Mouse (Mus musculus): ENCODE data around the gene Arhgap8.

DNA sequence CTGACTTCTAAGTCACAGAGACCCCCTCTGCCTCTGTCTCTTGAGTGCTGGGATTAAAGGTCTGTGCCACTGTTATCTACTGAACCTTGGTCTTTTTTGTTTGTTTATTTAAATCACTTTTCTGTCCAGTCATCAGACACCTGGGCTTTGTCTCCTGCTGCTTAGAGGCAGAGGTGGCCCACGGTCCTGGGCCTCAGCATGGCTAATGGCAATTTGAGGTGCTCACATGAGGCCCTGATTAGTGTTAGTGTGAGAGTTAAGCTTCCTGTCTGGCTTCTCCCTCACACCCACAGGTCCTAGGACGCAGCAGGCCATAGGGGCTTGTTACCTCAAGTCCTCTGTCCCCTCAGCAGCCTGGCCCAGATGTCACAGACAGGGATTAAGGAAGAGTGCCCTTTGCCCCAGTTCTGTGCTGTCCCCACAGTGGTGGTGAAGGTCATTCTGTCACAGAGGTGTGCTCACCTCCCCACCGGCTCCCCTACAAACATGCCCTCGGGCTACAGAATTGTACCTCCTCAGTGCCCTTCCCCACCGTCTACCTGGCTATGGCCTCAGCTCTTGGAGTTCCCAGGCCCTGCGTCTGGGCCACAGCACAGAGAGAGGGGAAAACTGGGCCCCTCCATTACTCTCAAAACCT is 12.8 kb upstream of the Arhgap8 start:
- TF ChIP-seq CTCF (conservative IDR thresholded peaks at IDR 0.05; ENCODE audit: insufficient read depth, insufficient read length, low read depth, low read length) (no peak), POLR2A (IDR thresholded peaks at IDR 0.05; ENCODE audit: low read depth, low read length) (no peak)

All from kidney, adult 2 months (tissue).